Mouse (Mus musculus) embryo, embryonic 11.5 days (tissue): ENCODE results near the gene Pax4.

Experiments
- DNase-seq: peaks from one replicate; pipeline ENCODE4 v3.0.0-alpha.2; 2012; ENCODE audit warnings: low read depth, low spot score

The Pax4 gene

DNA sequence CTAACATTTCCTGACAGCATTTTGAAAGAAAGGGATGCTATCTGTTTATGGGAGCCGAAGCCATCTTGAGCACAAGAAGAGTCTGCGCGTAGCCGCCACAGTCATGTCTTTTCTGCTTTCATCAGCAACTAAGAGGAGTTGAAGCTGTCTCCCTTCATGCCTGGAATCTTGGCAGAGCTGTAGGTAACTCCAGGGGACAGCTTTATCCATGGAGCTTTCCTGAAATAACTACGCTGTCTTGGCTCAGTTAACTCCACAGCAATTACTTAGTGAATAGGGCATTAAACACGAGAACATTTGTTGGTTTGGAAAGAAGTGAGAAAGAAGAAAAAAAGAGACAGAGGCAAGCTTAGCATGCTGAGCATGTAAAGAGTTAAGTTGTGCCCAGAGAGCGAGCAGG lies 1.2 kb downstream of the Pax4 start:
- no peak for DNase-seq

DNA sequence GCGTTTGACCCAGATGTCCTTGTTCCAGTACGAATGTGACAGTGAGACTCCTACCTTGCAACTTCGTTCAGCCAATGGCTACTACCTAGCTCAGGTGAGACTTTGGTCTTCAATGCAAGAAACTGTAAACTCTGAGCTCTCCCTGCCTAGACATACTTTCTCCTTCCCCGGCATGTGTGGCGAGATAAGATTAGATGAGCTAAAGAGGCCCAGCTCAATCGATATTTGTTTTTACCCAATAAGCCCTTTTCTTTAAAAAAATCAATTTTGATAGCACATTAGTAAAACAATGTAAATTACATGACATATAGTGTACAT lies 17.7 kb downstream of the Pax4 start:
- DNase-seq, result no peak

DNA sequence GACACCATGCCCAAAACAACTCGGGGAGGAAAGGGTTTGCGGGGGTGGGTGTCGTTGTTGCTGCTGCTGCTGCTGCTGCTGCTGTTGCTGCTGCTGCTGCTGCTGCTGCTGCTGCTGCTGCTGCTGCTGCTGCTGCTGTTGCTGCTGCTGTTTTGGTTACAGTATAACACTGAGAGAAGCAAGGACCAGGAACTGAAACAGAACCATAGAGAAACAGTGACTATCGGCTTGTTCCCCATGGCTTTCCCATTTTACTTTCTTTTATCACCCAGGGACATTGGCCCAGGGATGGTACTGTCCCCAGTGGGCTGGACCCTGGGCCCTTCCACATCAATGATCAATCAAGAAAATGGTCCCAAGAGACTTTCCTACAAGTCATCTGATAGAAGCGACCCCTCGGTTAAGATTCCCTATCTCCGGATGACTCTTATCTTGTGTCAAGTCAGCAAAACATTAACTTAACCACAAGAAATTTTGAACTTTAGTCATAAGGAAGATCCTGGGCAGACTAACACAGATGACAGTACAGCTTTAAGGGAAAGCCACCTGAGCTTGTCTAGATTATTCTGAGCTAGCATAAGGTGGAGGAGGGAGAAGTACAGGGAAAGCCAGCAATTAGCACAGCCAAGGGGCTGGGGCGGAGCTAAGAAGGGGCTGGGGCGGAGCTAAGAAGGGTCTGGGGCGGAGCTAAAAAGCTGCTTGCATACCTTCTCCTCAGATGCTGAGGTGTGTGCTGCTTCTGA lies 18.2 kb downstream of the Pax4 start:
- DNase-seq, result no peak

- no peak for DNase-seq
Measured at GRCm38 (mm10) chr6:28429870-28430269, 19.3 kb downstream of the Pax4 start.

DNA sequence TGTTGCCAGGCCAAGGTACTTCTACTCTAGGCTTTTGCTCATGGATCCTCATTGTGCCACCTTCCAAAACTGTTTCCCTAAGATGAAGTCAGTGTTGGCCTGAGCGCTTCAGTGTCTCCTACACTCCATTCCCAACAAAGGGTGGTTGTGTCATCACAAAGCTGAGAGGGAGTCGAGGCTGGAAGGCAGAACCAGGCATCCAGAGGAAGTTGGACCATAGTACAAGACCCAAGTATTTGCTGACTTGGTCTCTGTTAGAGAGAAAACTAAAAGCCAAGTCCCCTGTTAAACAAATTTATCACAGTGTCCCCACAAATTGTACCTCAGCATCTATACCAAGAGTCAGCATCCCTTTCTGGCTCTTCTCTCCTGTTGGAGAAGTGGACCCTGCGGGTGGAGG lies 20.9 kb downstream of the Pax4 start, which contains the start of gene Gcc1:
Gene Gcc1 (minus strand): TSS at position 101 of the 400 bp plus-strand sequence.
- no peak for DNase-seq

DNA sequence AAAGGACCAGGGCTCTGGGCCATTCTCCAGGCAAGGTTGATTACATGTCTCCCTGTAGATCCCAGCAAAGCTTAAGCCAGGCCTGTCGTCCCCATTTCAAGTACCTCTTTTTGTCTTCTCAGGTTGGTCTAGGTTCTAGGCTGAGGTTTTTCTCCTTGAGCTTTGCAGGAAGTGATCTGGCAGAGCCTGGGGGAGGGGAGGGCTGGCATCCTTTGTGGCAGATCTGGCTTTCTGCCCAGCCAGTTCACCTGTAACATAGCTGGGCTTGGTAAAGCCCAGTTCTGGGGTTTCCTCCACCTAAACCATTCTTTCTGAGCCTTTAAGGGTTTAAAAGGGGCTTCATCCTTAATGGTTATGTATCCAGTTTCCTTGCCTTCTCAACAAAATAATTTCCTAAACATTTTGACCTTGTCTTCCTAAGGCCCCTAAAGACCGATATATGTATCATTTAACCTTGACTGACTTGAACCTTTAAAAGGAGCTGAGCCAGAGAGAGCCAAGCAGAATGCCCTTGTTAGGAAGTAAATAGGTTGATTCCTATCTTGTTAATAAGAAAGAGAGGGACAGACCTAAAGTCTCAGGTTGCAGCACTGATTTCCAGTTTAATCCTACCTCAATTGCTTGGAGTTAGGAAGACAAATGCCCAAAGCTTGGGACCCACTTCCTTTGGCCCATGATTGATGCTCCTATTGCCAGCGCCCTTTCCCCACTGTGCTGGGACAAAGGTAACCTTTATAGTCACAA lies 21.9 kb downstream of the Pax4 start, which contains the start of gene Fscn3:
Gene Fscn3 (plus strand): TSS at position 694 of the 744 bp plus-strand sequence.
- no peak for DNase-seq

GRCm38 (mm10) chr6:28425019-28425418 lies 24.1 kb downstream of the Pax4 start:
- DNase-seq, result no peak

- peak; percentile 29 for DNase-seq
Measured at GRCm38 (mm10) chr6:28423767-28424695, 25.1 kb downstream of the Pax4 start.

GRCm38 (mm10) chr6:28423313-28423712 lies 25.8 kb downstream of the Pax4 start, which contains the start of gene Arf5:
TSS of gene Arf5 (plus strand) at chr6:28423560.
- peak; percentile 62 for DNase-seq

DNA sequence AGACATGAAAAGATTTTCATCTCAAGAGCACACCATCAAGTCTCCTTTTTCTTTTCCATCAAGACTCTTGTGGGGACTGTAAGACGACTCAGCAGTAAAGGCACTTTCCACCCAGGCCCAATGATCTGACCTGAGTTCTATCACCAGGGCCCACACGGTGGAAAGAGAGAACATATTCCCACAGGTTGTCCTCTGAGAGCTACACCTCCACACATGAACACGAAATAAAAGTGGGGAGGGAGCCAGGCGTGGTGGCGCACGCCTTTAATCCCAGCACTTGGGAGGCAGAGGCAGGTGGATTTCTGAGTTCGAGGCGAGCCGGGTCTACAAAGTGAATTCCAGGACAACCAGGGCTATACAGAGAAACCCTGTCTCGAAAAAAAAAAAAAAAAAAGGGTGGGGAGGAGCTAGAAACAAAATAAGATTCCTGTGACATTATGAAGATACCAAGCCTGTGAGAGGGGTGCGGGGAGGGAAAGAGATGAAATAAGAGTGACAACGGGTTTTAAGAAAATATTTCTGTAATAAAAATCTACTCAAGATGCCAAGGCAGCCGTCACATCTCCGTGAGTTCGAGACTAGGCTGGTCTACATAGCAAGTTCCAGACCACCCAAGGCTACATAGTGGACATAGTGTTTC lies 26.4 kb downstream of the Pax4 start:
- no peak for DNase-seq

DNA sequence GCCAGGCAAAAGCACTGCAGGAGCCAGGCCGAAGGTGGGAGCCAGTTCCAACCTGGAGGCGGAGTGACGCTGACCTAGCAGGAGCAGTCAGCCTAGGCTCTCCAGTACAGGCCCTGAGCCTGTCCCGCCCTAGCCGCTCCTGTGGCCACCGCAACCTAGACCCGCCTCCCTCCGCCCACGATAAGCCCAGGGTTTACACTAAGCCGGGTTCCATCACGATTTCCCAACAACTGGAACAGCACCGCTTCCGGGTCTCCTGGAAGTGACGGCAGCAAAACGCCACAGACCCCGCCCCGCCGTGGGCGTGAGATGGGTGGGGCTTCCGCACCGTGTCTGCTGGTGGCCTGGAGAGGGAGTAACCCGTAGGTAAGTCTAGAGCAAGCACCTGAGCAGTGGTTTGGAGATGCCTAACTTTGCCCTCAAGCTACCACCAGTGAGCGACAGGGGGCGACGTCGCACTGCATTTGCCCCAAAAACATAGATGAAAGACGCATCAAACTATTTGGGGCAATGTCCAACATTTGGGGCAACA lies 27.6 kb downstream of the Pax4 start:
- peak; percentile 83 for DNase-seq

GRCm38 (mm10) chr6:28420865-28421264 lies 28.3 kb downstream of the Pax4 start:
- no peak for DNase-seq

DNA sequence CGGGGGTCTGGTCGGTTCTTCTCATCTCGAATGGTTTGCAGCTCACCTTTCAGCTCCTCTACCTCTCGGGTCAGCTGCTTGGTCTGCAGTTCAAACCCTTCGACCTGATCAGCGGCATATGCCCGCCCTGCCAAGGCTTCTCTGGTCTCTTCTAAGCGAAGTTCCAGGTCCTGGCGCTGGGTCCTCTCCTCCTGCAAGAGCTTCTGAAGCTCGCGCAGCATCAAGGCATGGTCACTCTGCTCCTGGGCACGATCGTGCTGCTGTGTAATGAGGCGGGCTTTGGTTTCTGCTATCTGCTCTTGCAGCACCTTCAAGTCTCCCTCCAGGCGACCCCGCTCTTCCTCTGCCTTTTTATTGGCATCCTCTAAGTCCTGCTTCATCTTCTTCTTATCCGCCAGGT lies 28.8 kb downstream of the Pax4 start:
- no peak for DNase-seq

DNA sequence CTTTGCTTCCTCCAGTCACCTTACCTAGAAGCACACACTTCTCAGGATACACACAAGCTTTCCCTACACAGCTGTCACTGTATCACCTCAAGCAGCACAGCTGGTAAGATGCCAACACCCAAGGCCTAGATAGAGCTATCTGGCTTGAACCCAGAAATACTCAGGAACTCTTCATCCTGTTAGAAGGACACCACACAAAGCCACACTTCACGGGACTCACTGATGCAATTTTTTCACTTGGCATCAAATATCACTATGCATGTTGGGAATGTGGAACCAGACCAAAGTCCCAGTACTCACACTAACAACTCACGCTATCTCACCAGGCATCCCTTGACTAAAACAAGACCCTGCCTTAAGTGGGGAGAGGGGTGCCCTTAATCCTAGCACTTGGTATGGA lies 29.5 kb downstream of the Pax4 start:
- no peak for DNase-seq

DNA sequence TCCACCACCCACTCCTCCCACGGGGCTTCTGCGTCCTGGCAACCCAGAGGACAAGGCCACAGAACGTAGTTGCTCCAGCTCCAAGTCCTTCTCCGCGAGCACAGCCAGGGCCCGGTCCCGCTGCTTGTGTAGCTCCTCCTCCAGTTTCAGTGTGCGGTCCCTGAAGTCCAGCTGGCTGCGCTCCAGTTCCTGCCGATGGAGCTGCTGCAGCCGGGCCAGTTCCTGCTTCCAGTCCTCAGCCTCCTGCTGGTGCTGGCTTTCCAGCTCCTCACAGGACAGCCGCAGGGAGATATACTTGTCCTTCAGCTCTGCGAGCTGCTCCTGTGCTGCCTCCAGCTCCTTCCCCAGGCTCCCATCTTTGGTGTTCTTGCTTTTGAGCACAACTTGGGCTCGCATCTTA lies 30.7 kb downstream of the Pax4 start:
- no peak for DNase-seq

GRCm38 (mm10) chr6:28416981-28417380 lies 32.2 kb downstream of the Pax4 start:
- DNase-seq, result no peak

- DNase-seq, result no peak
Measured at GRCm38 (mm10) chr6:28411236-28411635, 37.9 kb downstream of the Pax4 start.

GRCm38 (mm10) chr6:28410053-28410452 lies 39.1 kb downstream of the Pax4 start:
- no peak for DNase-seq

DNA sequence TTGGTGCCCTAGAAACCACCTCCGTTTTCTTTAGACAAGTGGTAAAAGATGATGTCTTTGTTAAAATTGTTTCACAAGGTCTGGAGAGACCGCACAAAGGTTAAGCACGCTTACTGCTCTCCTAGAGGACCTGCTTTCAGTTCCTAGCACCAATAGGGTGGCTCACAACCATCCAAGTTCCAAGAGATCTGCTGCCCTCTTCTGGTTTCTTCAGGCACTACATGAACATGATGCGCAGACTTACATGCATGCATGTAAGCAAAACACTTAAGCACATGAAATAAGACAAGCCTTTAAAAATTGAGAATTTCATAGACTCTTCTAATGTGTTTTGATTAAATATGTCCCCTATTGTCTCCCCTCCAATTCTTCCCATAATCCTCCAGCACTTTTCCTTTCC lies 49.4 kb downstream of the Pax4 start:
- DNase-seq, result no peak

- no peak for DNase-seq
Measured at GRCm38 (mm10) chr6:28398726-28399125, 50.4 kb downstream of the Pax4 start.

DNA sequence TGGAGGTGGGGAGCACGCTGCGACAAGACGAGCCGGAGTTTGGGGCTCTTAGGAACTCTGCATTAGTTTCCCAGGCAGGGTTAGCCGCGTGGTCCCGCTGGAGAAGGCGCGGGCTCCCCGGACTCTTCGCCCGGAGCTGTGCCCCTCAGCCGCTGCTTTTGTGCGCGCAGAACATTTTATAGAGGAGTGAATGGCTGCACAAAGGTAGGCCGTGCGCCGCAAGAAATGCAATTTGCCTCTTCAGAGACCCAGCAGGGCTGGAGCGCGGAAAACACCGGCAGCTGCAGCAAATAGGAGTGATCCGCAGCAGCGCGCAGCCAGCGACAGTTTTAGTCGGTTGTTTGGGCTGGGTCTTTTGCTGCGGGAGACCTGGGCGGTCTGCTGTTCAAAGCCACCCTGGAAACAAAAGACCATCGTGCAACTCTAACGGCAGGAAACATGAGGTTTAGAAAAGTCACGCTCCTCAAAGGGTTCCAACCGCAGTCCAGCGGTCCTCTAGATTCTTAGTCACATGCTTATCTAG lies 51.4 kb downstream of the Pax4 start, which contains the start of gene Zfp800:
Gene Zfp800 (minus strand): TSS at position 325 of the 523 bp plus-strand sequence.
- DNase-seq, result no peak
